ENCODE assay signal across 25 mouse cellular contexts in genomic region chr11:119766023-119766422, GRCm38 (mm10).
A peak's percentile ranks its signal among the peaks of the same experiment; 100 is the strongest.
DNase-seq lines count a peak whose midpoint lies in the region; ATAC-seq lines count a peak whose summit lies in the region.
"Had no signal": no experiment of that assay in that cellular context is flagged by ENCODE, and none has a peak within 500 bp of the region (broad histone marks: within the 10 kb centered on the region; RNA-seq: fewer than 3 reads in every experiment).

No protein-coding gene starts in this region.

- no peak overlapping the region for H3K9ac ChIP-seq in hindbrain, embryonic 12.5 days
- H3K9ac ChIP-seq in hindbrain, embryonic 14.5 days, result no peak overlapping the region
- H3K9ac ChIP-seq in midbrain, embryonic 14.5 days (replicated peaks; ENCODE audit: low read length), result no peak overlapping the region
- H3K9ac ChIP-seq in midbrain, embryonic 16.5 days (ENCODE audit: low read depth, low read length), result no peak overlapping the region
- no peak overlapping the region for H3K9ac ChIP-seq in neural tube, embryonic 14.5 days (replicated peaks; ENCODE audit: low read depth, low read length)
- H3K9ac ChIP-seq: embryonic facial prominence, embryonic 15.5 days; forebrain, embryonic 15.5 days; heart, embryonic 12.5 days; hindbrain, embryonic 15.5 days; intestine, embryonic 15.5 days; limb, embryonic 12.5 days; liver, embryonic 15.5 days; lung, embryonic 14.5 days; stomach, embryonic 15.5 days had no signal

- WGBS in heart, embryonic 10.5 days, result 76% methylated on average over 6 of the region's 6 CpGs
- WGBS in hindbrain, embryonic 12.5 days, result 76% methylated on average over 6 of the region's 6 CpGs
- WGBS in hindbrain, embryonic 14.5 days, result 82% methylated on average over 6 of the region's 6 CpGs
- 85% methylated on average over 6 of the region's 6 CpGs for whole genome bisulfite sequencing in midbrain, embryonic 14.5 days
- WGBS in midbrain, embryonic 16.5 days, result 84% methylated on average over 6 of the region's 6 CpGs
- 66% methylated on average over 6 of the region's 6 CpGs for WGBS in neural tube, embryonic 14.5 days
- WGBS in forebrain, embryonic 10.5 days, result 92% methylated on average over 6 of the region's 6 CpGs

- peaks cover 34% of the 10 kb centered on the region for H3K4me1 ChIP-seq in heart, embryonic 10.5 days
- H3K4me1 ChIP-seq in hindbrain, embryonic 12.5 days, result peaks cover 35% of the 10 kb centered on the region
- peaks cover 17% of the 10 kb centered on the region for H3K4me1 ChIP-seq in hindbrain, embryonic 14.5 days (replicated peaks; ENCODE audit: control insufficient read depth, insufficient read depth, low read length)
- H3K4me1 ChIP-seq in midbrain, embryonic 14.5 days (ENCODE audit: control insufficient read depth, insufficient read depth, low read length), result peaks cover 18% of the 10 kb centered on the region
- peaks cover 13% of the 10 kb centered on the region for H3K4me1 ChIP-seq in midbrain, embryonic 16.5 days (ENCODE audit: control insufficient read depth, insufficient read depth, low read length)
- peaks cover 24% of the 10 kb centered on the region for H3K4me1 ChIP-seq in neural tube, embryonic 14.5 days (ENCODE audit: control insufficient read depth, insufficient read depth, low read length)
- peaks cover 23% of the 10 kb centered on the region for H3K4me1 ChIP-seq in forebrain, embryonic 10.5 days
- H3K4me1 ChIP-seq: intestine, embryonic 15.5 days; stomach, embryonic 15.5 days had no signal

- H3K27ac ChIP-seq in heart, embryonic 10.5 days, result no peak overlapping the region
- peak overlapping the region; percentile 67 for H3K27ac ChIP-seq in hindbrain, embryonic 12.5 days
- no peak overlapping the region for H3K27ac ChIP-seq in hindbrain, embryonic 14.5 days
- 0 out of 2 replicates have a peak overlapping the region, but pooled peaks have one; percentile 20 for H3K27ac ChIP-seq in midbrain, embryonic 14.5 days (replicated peaks; ENCODE audit: low read depth, low read length)
- H3K27ac ChIP-seq in midbrain, embryonic 16.5 days (ENCODE audit: low read length), result no peak overlapping the region
- 0 out of 2 replicates have a peak overlapping the region, but pooled peaks have one; percentile 18 for H3K27ac ChIP-seq in neural tube, embryonic 14.5 days (ENCODE audit: low read depth, low read length)
- no peak overlapping the region for H3K27ac ChIP-seq in forebrain, embryonic 10.5 days
- H3K27ac ChIP-seq: embryonic facial prominence, embryonic 10.5 days; embryonic facial prominence, embryonic 15.5 days; forebrain, embryonic 15.5 days; intestine, embryonic 15.5 days; left cerebral cortex, adult 2 months; limb, embryonic 12.5 days; liver, embryonic 15.5 days; stomach, embryonic 15.5 days had no signal

- peak; percentile 93 for DNase-seq in heart, adult 11 months
- DNase-seq in heart, embryonic 10.5 days (ENCODE audit: low spot score), result no peak
- no peak for DNase-seq in hindbrain, embryonic 14.5 days (ENCODE audit: low spot score)
- DNase-seq in midbrain, embryonic 14.5 days, result no peak
- DNase-seq in forebrain, embryonic 10.5 days (ENCODE audit: extremely low spot score, low spot score), result no peak
- DNase-seq: adrenal gland, postnatal 36 days; kidney, adult 2 months; kidney, postnatal 36 days; lung, embryonic 14.5 days; right cerebral cortex, postnatal 25 days had no signal

- H3K9me3 ChIP-seq in heart, embryonic 10.5 days, result no peaks in the 10 kb centered on the region
- H3K9me3 ChIP-seq in hindbrain, embryonic 12.5 days (replicated peaks), result no peaks in the 10 kb centered on the region
- H3K9me3 ChIP-seq in hindbrain, embryonic 14.5 days (ENCODE audit: control insufficient read depth, low read length), result no peaks in the 10 kb centered on the region
- H3K9me3 ChIP-seq in midbrain, embryonic 14.5 days (ENCODE audit: control insufficient read depth, low read length), result no peaks in the 10 kb centered on the region
- H3K9me3 ChIP-seq in midbrain, embryonic 16.5 days (replicated peaks; ENCODE audit: control insufficient read depth, low read length, poor library complexity, severe bottlenecking), result no peaks in the 10 kb centered on the region
- no peaks in the 10 kb centered on the region for H3K9me3 ChIP-seq in neural tube, embryonic 14.5 days (ENCODE audit: control insufficient read depth, low read length)
- no peaks in the 10 kb centered on the region for H3K9me3 ChIP-seq in forebrain, embryonic 10.5 days
- H3K9me3 ChIP-seq: embryonic facial prominence, embryonic 10.5 days; embryonic facial prominence, embryonic 15.5 days; forebrain, embryonic 15.5 days; heart, embryonic 12.5 days; hindbrain, embryonic 15.5 days; intestine, embryonic 15.5 days; limb, embryonic 12.5 days; liver, embryonic 15.5 days; stomach, embryonic 15.5 days had no signal

- H3K4me2 ChIP-seq in hindbrain, embryonic 12.5 days (replicated peaks), result no peak overlapping the region
- H3K4me2 ChIP-seq in hindbrain, embryonic 14.5 days (replicated peaks), result no peak overlapping the region
- no peak overlapping the region for H3K4me2 ChIP-seq in midbrain, embryonic 14.5 days (ENCODE audit: low read length)
- H3K4me2 ChIP-seq in midbrain, embryonic 16.5 days (ENCODE audit: low read length), result no peak overlapping the region
- H3K4me2 ChIP-seq in neural tube, embryonic 14.5 days (ENCODE audit: low read depth, low read length), result no peak overlapping the region
- H3K4me2 ChIP-seq: embryonic facial prominence, embryonic 15.5 days; forebrain, embryonic 15.5 days; heart, embryonic 12.5 days; hindbrain, embryonic 15.5 days; intestine, embryonic 15.5 days; limb, embryonic 12.5 days; liver, embryonic 15.5 days; lung, embryonic 14.5 days; stomach, embryonic 15.5 days had no signal

- H3K4me3 ChIP-seq in heart, embryonic 10.5 days, result no peak overlapping the region
- H3K4me3 ChIP-seq in hindbrain, embryonic 12.5 days, result no peak overlapping the region
- no peak overlapping the region for H3K4me3 ChIP-seq in hindbrain, embryonic 14.5 days (replicated peaks; ENCODE audit: low read length)
- no peak overlapping the region for H3K4me3 ChIP-seq in midbrain, embryonic 14.5 days (replicated peaks; ENCODE audit: low read depth, low read length)
- H3K4me3 ChIP-seq in midbrain, embryonic 16.5 days (ENCODE audit: low read depth, low read length), result no peak overlapping the region
- H3K4me3 ChIP-seq in neural tube, embryonic 14.5 days (ENCODE audit: low read depth, low read length), result no peak overlapping the region
- no peak overlapping the region for H3K4me3 ChIP-seq in forebrain, embryonic 10.5 days
- H3K4me3 ChIP-seq: embryonic facial prominence, embryonic 10.5 days; embryonic facial prominence, embryonic 15.5 days; forebrain, embryonic 15.5 days; heart, embryonic 12.5 days; hindbrain, embryonic 15.5 days; intestine, embryonic 15.5 days; layer of hippocampus, adult 2 months; left cerebral cortex, adult 2 months; limb, embryonic 12.5 days; liver, embryonic 15.5 days; stomach, embryonic 15.5 days had no signal

- no peak for ATAC-seq in hindbrain, embryonic 12.5 days (ENCODE audit: low FRiP score)
- ATAC-seq in hindbrain, embryonic 14.5 days (ENCODE audit: low FRiP score), result no peak
- ATAC-seq in midbrain, embryonic 14.5 days (ENCODE audit: low FRiP score, low TSS enrichment), result no peak
- no peak for ATAC-seq in midbrain, embryonic 16.5 days
- ATAC-seq in neural tube, embryonic 14.5 days (ENCODE audit: low read depth), result no peak
- ATAC-seq: CD4-positive, CD25-positive, alpha-beta regulatory T cell, adult 4 months; forebrain, embryonic 15.5 days; intestine, embryonic 15.5 days had no signal

- peaks cover 1% of the 10 kb centered on the region; the same call in 1 of the 2 replicates for H3K36me3 ChIP-seq in heart, embryonic 10.5 days
- 0 out of 2 replicates have a peak, but pooled peaks cover under 1% of the 10 kb centered on the region for H3K36me3 ChIP-seq in hindbrain, embryonic 12.5 days
- no peaks in the 10 kb centered on the region for H3K36me3 ChIP-seq in hindbrain, embryonic 14.5 days (replicated peaks; ENCODE audit: control insufficient read depth, insufficient read depth)
- no peaks in the 10 kb centered on the region for H3K36me3 ChIP-seq in midbrain, embryonic 14.5 days (ENCODE audit: control insufficient read depth, insufficient read depth, low read length)
- H3K36me3 ChIP-seq in midbrain, embryonic 16.5 days (ENCODE audit: control insufficient read depth, insufficient read depth, low read length), result no peaks in the 10 kb centered on the region
- no peaks in the 10 kb centered on the region for H3K36me3 ChIP-seq in neural tube, embryonic 14.5 days (ENCODE audit: control insufficient read depth, insufficient read depth, low read length)
- peaks cover 10% of the 10 kb centered on the region for H3K36me3 ChIP-seq in forebrain, embryonic 10.5 days (replicated peaks)
- H3K36me3 ChIP-seq: embryonic facial prominence, embryonic 15.5 days; forebrain, embryonic 15.5 days; heart, embryonic 12.5 days; hindbrain, embryonic 15.5 days; intestine, embryonic 15.5 days; stomach, embryonic 15.5 days had no signal

- H3K27me3 ChIP-seq in heart, embryonic 10.5 days (ENCODE audit: insufficient read depth, poor library complexity, severe bottlenecking), result no peaks in the 10 kb centered on the region
- H3K27me3 ChIP-seq in hindbrain, embryonic 12.5 days, result no peaks in the 10 kb centered on the region
- H3K27me3 ChIP-seq in hindbrain, embryonic 14.5 days (ENCODE audit: control insufficient read depth, insufficient read depth, low read length), result no peaks in the 10 kb centered on the region
- H3K27me3 ChIP-seq in midbrain, embryonic 14.5 days (ENCODE audit: control insufficient read depth, insufficient read depth, low read length), result no peaks in the 10 kb centered on the region
- H3K27me3 ChIP-seq in midbrain, embryonic 16.5 days (ENCODE audit: control insufficient read depth, insufficient read depth, low read depth, low read length), result no peaks in the 10 kb centered on the region
- H3K27me3 ChIP-seq in neural tube, embryonic 14.5 days (ENCODE audit: control insufficient read depth, insufficient read depth, low read length), result no peaks in the 10 kb centered on the region
- H3K27me3 ChIP-seq in forebrain, embryonic 10.5 days (ENCODE audit: poor library complexity, severe bottlenecking), result no peaks in the 10 kb centered on the region
- H3K27me3 ChIP-seq: embryonic facial prominence, embryonic 15.5 days; forebrain, embryonic 15.5 days; heart, embryonic 12.5 days; hindbrain, embryonic 15.5 days; intestine, embryonic 15.5 days; limb, embryonic 12.5 days; liver, embryonic 15.5 days; stomach, embryonic 15.5 days had no signal

Comparison
In these comparisons a context has a peak if more than half of its experiments do, and no peak if none do; other contexts are left out.
1. H3K27ac ChIP-seq: peak in hindbrain, embryonic 12.5 days (single experiment), midbrain, embryonic 14.5 days (single experiment) and neural tube, embryonic 14.5 days (single experiment); none in heart, embryonic 10.5 days (single experiment), hindbrain, embryonic 14.5 days (single experiment), midbrain, embryonic 16.5 days (single experiment) and forebrain, embryonic 10.5 days (single experiment).